Mouse (Mus musculus) Patski (cell line): Measurements from ENCODE around the gene Chid1. TPM values are rescaled to one million over a fixed set of nuclear protein-coding genes. Genes with fewer than 3 reads are reported as not detected.

Experiments
- ATAC-seq: fragments of 100-300 bp; one replicate; pipeline ENCODE4 v1.8.0; 2021
- CTCF ChIA-PET: fragments of 350-600 bp; sonication (Branson Sonifier 250); formaldehyde crosslinking; loops from one replicate; lab custom pipeline; 2022; ENCODE audit warnings: inconsistent platforms; lab: Charles Lee
- POLR2A ChIA-PET: fragments of 350-600 bp; sonication (Branson Sonifier 250); formaldehyde crosslinking; loops from one replicate; lab custom pipeline; 2022; ENCODE audit warnings: antibody characterized with exemption, inconsistent platforms; lab: Charles Lee
- DNase-seq: peaks from one replicate; pipeline ENCODE4 v3.0.0-alpha.2; 2011; ENCODE audit warnings: low read depth, low spot score
- H3K27me3 ChIP-seq: fragments of 371-371 bp; one replicate; pipeline ENCODE4 v1.5.1; 2021
- CTCF ChIP-seq: fragments of 100-300 bp; IDR thresholded peaks from one replicate; pipeline ENCODE4 v1.5.1; 2021
- in situ Hi-C: fragments of 300-500 bp; cut with MboI; formaldehyde crosslinking; loops from 3 replicates; pipeline ENCODE4 v1.11.1; 2018; ENCODE audit warnings: low pct_unique_long_range_greater_than_20kb, mixed read lengths
- polyA plus RNA-seq: library from polyadenylated mRNA; unstranded; gene quantifications from one replicate; pipeline ENCODE4 v1.2.3, GENCODE M21; 2021

Gene Chid1
- polyA plus RNA-seq, 1 experiment from 2014 or later: 41.6 TPM

DNA sequence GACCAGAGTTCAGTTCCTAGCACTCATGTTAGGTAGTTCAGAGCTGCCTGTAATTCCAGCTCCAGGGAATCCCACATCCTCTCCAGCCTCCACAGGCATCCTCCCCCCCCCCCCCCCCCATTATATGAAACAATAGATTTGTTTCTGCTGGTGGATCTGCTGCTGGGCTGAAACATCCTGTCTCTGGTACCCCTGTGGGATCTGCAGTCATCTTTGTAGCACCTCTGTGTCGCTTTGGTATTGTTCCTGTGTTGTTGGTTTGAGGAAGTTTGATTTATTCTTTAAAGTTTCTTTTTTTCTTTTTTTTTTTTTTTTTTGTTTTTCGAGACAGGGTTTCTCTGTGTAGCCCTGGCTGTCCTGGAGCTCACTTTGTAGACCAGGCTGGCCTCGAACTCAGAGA lies 35.8 kb upstream of the Chid1 start:
- TF ChIP-seq CTCF: no peak
- no peak for ATAC-seq
- in situ Hi-C loops: loop anchor here (5.0 kb wide), 1 partner anchor 98 kb away; the partner anchor contains the start of genes Polr2l and Tspan4
- ChIA-PET CTCF (no interaction called here), POLR2A (interaction anchor here (0.5 to 0.6 kb wide), 2 partner anchors 59 to 1243 kb away, joined by 4 read pairs; no protein-coding TSS in a partner anchor)
- no peaks in the 10 kb centered on the region for H3K27me3 ChIP-seq
- DNase-seq: no peak

DNA sequence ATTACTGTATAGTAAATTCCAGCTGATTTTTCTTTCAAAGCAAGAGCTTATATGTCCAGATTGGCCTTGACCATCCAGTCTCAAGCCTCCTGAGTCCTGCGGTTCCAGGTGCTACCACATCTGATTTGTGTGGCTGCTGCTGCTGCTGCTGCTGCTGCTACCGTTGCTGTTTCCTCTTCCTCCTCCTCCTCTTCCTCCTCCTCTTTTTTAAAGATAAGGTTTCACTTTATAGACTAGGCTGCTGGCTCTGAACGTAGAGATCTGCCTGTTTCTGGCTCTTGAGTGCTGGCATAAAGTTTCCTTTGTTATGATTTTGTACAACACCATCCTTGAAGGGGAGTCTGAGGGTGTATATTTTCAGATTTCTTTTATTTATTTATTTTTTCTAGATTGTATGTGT lies 34.4 kb upstream of the Chid1 start:
- CTCF ChIA-PET: no interaction called here
- no peak for TF ChIP-seq CTCF

DNA sequence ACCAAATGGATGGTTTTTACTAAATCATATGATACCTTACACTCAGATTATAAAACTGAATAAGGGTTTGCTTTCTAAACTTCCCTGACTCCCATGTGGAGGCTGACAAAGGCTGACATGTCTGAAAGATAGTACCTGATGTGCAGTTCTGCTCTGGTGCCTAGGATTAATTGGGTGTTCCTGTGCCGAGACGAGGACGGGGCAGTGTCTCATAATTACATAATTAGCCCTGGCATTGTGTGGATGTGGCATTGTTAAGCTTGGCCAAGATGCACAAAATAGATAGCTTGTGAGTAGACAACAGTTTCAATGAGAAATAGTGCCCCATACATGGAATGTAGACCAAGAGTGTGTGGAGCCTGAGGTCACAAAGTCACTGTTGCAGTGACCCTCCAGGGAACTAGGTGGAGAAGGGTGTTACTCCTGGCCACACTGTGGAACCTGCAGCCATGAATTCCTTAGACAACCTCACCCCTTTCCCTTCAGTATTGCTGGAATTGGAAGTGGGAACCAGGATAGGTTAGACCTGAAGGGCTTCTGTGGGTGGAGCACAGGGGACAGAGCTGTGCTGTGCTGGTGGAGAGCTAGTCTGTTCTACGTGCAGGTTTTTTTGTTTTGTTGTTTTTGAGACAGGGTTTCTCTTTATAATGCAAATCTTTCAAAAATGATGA lies 31.1 kb upstream of the Chid1 start:
- ATAC-seq (no peak), DNase-seq (no peak)
- in situ Hi-C loops: loop anchor here (25.0 kb wide), 1 partner anchor 517 kb away; the partner anchor contains the start of gene Dusp8
- no peaks in the 10 kb centered on the region for H3K27me3 ChIP-seq
- POLR2A ChIA-PET: interaction anchor here (1.4 kb wide), 1 partner anchor 9 kb away, joined by 3 read pairs; no protein-coding TSS in a partner anchor
- TF ChIP-seq CTCF: no peak
- CTCF ChIA-PET: interaction anchor here (1.8 kb wide), 1 partner anchor 21 kb away, joined by 6 read pairs; no protein-coding TSS in a partner anchor

More for the DNA sequence above, 34.4 kb upstream of the Chid1 start:
- DNase-seq (no peak), ATAC-seq (no peak)
- in situ Hi-C loops: loop anchor here (25.0 kb wide), 1 partner anchor 513 kb away; the partner anchor contains the start of gene Dusp8
- no peaks in the 10 kb centered on the region for H3K27me3 ChIP-seq
- POLR2A ChIA-PET: no interaction called here

DNA sequence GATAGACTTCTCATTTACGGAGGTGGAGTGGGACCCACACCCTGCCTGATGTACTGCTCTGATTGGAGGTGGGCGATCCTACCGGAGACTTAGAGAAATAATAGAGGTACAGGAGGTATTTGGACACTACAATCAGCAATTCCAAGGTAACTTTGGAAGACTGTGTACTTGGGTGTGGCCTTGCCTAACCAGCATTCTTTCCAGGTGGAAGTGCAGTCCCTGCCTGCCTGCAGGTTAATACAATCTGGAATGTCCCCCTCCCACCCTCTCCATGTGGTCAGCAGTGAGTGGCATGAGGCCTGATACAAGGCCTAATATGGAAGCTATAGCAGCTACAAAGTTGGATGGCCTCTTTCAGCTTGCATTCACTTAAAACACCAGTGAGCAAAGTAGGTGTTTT lies 30.3 kb upstream of the Chid1 start:
- ATAC-seq (no peak), DNase-seq (no peak)
- TF ChIP-seq CTCF: no peak
- CTCF ChIA-PET: interaction anchor here (1.8 kb wide), 1 partner anchor 21 kb away, joined by 6 read pairs; no protein-coding TSS in a partner anchor
- H3K27me3 ChIP-seq: no peaks in the 10 kb centered on the region
- POLR2A ChIA-PET: interaction anchor here (1.0 kb wide), 1 partner anchor 30 kb away, joined by 4 read pairs; the partner anchor contains the start of gene Chid1
- in situ Hi-C loops: loop anchor here (25.0 kb wide), 1 partner anchor 517 kb away; the partner anchor contains the start of gene Dusp8

DNA sequence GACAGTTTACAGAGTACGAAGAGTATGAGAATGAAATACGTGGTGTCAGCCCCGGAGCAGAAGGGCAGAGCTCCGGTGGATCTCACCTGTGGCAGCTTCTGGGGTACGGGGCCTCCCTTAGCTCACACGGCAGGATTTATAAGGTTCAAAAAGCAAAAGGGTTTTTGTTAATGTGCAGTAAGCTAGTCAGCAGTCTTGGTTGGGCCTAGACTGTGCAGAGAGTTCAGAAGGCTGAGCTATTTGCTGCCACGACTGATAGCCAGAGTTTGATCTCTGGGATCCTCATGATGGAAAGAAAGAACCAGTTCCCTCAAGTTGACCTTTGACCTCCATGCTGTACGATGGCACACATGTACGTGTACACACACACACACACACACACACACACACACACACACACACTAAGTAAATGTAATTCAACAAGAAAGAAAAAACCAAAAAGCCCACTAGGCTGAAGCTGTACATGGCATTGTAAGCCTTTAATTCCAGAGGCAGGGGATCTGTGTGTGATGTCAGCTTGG lies 29.7 kb upstream of the Chid1 start:
- in situ Hi-C loops: loop anchor here (25.0 kb wide), 1 partner anchor 518 kb away; the partner anchor contains the start of gene Dusp8
- no peak for DNase-seq
- no peaks in the 10 kb centered on the region for H3K27me3 ChIP-seq
- ChIA-PET POLR2A (interaction anchor here (1.0 kb wide), 1 partner anchor 30 kb away, joined by 4 read pairs; the partner anchor contains the start of gene Chid1), CTCF (interaction anchor here (0.8 to 1.8 kb wide), 3 partner anchors 12 to 22 kb away, joined by 3 to 6 read pairs (median 4); no protein-coding TSS in a partner anchor)
- no peak for TF ChIP-seq CTCF
- no peak for ATAC-seq

DNA sequence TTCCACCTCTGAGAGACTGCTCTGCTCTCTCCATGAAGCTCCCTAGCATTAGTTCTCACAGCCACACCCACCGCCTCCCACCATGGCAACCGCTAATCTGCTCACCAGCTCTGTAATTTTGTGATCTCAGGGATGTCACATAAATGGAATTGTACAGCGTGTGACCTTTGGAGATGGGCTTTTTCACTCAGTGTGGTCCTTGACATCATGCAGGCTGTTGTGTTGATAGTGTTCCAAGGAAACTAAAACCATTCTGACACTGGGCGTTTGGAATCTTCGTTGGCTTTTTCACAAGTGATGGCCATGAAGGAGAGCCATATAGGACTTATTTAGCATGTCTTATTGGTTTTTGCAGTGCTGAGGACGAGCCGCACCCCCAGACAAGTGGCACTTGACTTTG lies 26.9 kb upstream of the Chid1 start:
- no peak for TF ChIP-seq CTCF
- POLR2A ChIA-PET: interaction anchor here (2.8 kb wide), 1 partner anchor 12 kb away, joined by 12 read pairs; no protein-coding TSS in a partner anchor
- no peak for ATAC-seq
- H3K27me3 ChIP-seq: no peaks in the 10 kb centered on the region
- CTCF ChIA-PET: interaction anchor here (1.4 kb wide), 1 partner anchor 25 kb away, joined by 3 read pairs; no protein-coding TSS in a partner anchor
- in situ Hi-C loops: loop anchor here (25.0 kb wide), 1 partner anchor 521 kb away; the partner anchor contains the start of gene Dusp8
- no peak for DNase-seq

DNA sequence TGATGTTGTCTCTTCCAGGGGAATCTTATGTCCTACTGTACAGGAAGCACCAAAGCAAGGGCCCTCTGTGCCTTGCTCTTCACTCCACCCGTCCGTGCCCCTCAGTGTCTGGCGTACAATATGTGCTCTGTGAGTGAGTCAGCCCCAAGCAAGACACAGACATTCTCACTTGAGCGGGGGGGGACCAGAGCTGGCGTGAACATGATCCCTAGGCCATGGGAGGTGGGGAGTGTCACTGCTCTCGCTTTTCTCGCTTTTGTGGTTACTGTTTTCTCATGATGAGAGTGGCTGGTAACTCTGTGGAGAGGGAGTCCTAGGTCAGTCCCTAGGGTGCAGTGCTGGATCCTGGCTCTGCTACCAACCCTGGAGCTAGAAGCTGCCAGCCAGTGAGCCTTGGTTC lies 24.9 kb upstream of the Chid1 start:
- in situ Hi-C loops: loop anchor here (25.0 kb wide), 1 partner anchor 523 kb away; the partner anchor contains the start of gene Dusp8
- ChIA-PET CTCF (interaction anchor here (1.2 to 3.0 kb wide), 2 partner anchors 13 to 29 kb away, joined by 3 to 13 read pairs; no protein-coding TSS in a partner anchor), POLR2A (interaction anchor here (0.9 to 2.8 kb wide), 2 partner anchors 14 to 21 kb away, joined by 3 to 12 read pairs; no protein-coding TSS in a partner anchor)
- no peak for TF ChIP-seq CTCF
- no peaks in the 10 kb centered on the region for H3K27me3 ChIP-seq
- ATAC-seq (no peak), DNase-seq (peak; percentile 49)

DNA sequence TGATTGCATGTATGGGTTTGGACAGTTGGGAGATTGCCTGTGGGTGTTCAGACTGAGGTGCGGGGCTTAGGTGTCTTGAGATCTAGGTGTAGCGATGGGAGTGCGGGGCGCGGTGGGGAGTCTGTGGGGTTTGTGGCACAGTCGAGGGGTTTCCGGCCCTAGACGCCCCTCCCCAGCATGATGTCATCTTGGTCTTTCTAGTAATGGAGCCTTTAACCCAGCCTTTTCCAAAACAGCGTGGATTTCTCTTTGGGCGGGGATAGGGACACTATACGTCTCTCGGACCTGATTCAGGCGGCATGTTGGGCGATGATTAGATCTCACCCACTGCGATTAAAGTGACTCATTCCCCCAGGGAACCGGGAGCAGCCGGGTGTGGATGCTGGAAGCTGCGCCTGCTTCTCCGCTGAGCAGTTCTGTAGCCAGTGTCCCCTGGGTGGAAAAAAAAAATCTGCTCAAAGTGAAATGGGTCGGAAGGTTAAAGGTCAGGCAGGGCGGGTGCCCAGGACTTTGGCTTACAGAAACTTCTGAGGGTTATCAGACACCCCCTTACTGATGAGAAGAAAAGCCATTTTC lies 23.3 kb upstream of the Chid1 start:
- no peak for TF ChIP-seq CTCF
- ChIA-PET POLR2A (interaction anchor here (0.9 to 1.1 kb wide), 2 partner anchors 24 to 95 kb away, joined by 3 to 4 read pairs; partner anchors contain the start of gene Chid1), CTCF (interaction anchor here (3.0 kb wide), 1 partner anchor 15 kb away, joined by 13 read pairs; no protein-coding TSS in a partner anchor)
- H3K27me3 ChIP-seq: no peaks in the 10 kb centered on the region
- ATAC-seq (peak; percentile 45), DNase-seq (peak; percentile 68)
- in situ Hi-C loops: loop anchor here (25.0 kb wide), 1 partner anchor 524 kb away; the partner anchor contains the start of gene Dusp8

DNA sequence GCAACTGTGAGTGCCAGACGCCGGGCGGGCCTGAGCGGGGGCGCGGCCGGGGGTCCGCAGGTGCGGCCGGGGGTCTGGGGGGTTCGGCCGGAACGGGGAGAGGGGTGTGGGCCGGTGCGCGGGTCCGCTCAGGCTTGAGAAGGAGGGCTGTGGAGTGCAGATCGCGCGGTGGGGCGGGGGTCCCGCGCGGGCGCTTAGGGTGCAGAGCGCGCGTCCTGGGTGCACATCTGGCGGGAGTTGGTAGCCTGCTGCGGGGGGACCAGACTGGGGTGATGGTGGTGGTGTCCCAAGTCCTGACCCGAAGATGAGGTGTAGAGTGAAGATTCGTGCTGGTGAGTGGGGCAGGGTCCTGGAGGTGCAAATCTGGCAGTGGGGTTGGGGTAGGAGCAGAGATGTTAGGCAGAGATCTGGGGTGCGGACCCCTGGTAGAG lies 22.8 kb upstream of the Chid1 start:
- in situ Hi-C loops: loop anchor here (25.0 kb wide), 1 partner anchor 525 kb away; the partner anchor contains the start of gene Dusp8
- DNase-seq (no peak), ATAC-seq (peak; percentile 10)
- ChIA-PET CTCF (no interaction called here), POLR2A (interaction anchor here (1.0 kb wide), 1 partner anchor 22 kb away, joined by 3 read pairs; no protein-coding TSS in a partner anchor)
- no peaks in the 10 kb centered on the region for H3K27me3 ChIP-seq
- TF ChIP-seq CTCF: no peak
